Mouse (Mus musculus): ENCODE data around the gene Pigo. TPM values are rescaled to one million over a fixed set of nuclear protein-coding genes. Genes with fewer than 3 reads are reported as not detected.

Gene Pigo
- polyA plus RNA-seq, 1 experiment from 2014 or later = 22.2 TPM

- H3K27me3 ChIP-seq (ENCODE audit: poor library complexity, severe bottlenecking) = no peaks in the 10 kb centered on the region
- H3K9me3 ChIP-seq = no peaks in the 10 kb centered on the region
- no peak for DNase-seq (ENCODE audit: extremely low spot score, low spot score)
- H3K27ac ChIP-seq = peak overlapping the region; percentile 93
- peak overlapping the region; percentile 64 for H3K4me3 ChIP-seq
- H3K36me3 ChIP-seq (replicated peaks) = no peaks in the 10 kb centered on the region
- 6% methylated on average over 13 of the region's 13 CpGs for WGBS
- H3K4me1 ChIP-seq = peaks cover 65% of the 10 kb centered on the region
Observed at GRCm38 (mm10) chr4:43045285-43045658, 19.7 kb upstream of the Pigo start.

- no peaks in the 10 kb centered on the region for H3K36me3 ChIP-seq (replicated peaks)
- peaks cover 71% of the 10 kb centered on the region for H3K4me1 ChIP-seq
- no peaks in the 10 kb centered on the region for H3K9me3 ChIP-seq
- peak overlapping the region; percentile 64 for H3K4me3 ChIP-seq
- H3K27me3 ChIP-seq (ENCODE audit: poor library complexity, severe bottlenecking) = no peaks in the 10 kb centered on the region
- WGBS = 21% methylated on average over 4 of the region's 4 CpGs
- peak; percentile 36 for DNase-seq (ENCODE audit: extremely low spot score, low spot score)
- peak overlapping the region; percentile 93 for H3K27ac ChIP-seq
Observed at GRCm38 (mm10) chr4:43044673-43045072, 19.1 kb upstream of the Pigo start.

GRCm38 (mm10) chr4:43043644-43044357 lies 18.2 kb upstream of the Pigo start:
- H3K4me1 ChIP-seq = peaks cover 80% of the 10 kb centered on the region
- H3K27ac ChIP-seq = peak overlapping the region; percentile 93
- peak; percentile 88 for DNase-seq (ENCODE audit: extremely low spot score, low spot score)
- H3K9me3 ChIP-seq = no peaks in the 10 kb centered on the region
- H3K27me3 ChIP-seq (ENCODE audit: poor library complexity, severe bottlenecking) = 0 out of 2 replicates have a peak, but pooled peaks cover 4% of the 10 kb centered on the region
- H3K36me3 ChIP-seq (replicated peaks) = no peaks in the 10 kb centered on the region
- WGBS = 12% methylated on average over 7 of the region's 7 CpGs
- peak overlapping the region; percentile 64 for H3K4me3 ChIP-seq

- Histone ChIP-seq H3K4me1 (peaks cover 74% of the 10 kb centered on the region), H3K9me3 (no peaks in the 10 kb centered on the region), H3K27ac (peak overlapping the region; percentile 87), H3K36me3 (replicated peaks) (peaks cover 11% of the 10 kb centered on the region), H3K4me3 (peak overlapping the region; percentile 78; the same call in 1 of the 2 replicates), H3K27me3 (ENCODE audit: poor library complexity, severe bottlenecking) (0 out of 2 replicates have a peak, but pooled peaks cover 4% of the 10 kb centered on the region)
- WGBS = 76% methylated on average over 9 of the region's 9 CpGs
- no peak for DNase-seq (ENCODE audit: extremely low spot score, low spot score)
Observed at GRCm38 (mm10) chr4:43040881-43041547, 15.4 kb upstream of the Pigo start.

- Histone ChIP-seq H3K4me1 (peaks cover 66% of the 10 kb centered on the region), H3K27ac (peak overlapping the region; percentile 87), H3K4me3 (peak overlapping the region; percentile 78), H3K36me3 (replicated peaks) (peaks cover 20% of the 10 kb centered on the region), H3K9me3 (no peaks in the 10 kb centered on the region), H3K27me3 (ENCODE audit: poor library complexity, severe bottlenecking) (0 out of 2 replicates have a peak, but pooled peaks cover 4% of the 10 kb centered on the region)
- WGBS = 0% methylated on average over 25 of the region's 25 CpGs
- DNase-seq (ENCODE audit: extremely low spot score, low spot score) = peak; percentile 95
Observed at GRCm38 (mm10) chr4:43040114-43040572, 14.5 kb upstream of the Pigo start.

GRCm38 (mm10) chr4:43039609-43040008 lies 14.0 kb upstream of the Pigo start:
- H3K27me3 ChIP-seq (ENCODE audit: poor library complexity, severe bottlenecking) = 0 out of 2 replicates have a peak, but pooled peaks cover 4% of the 10 kb centered on the region
- DNase-seq (ENCODE audit: extremely low spot score, low spot score) = no peak
- H3K9me3 ChIP-seq = no peaks in the 10 kb centered on the region
- peak overlapping the region; percentile 78 for H3K4me3 ChIP-seq
- WGBS = 2% methylated on average over 11 of the region's 11 CpGs
- peaks cover 61% of the 10 kb centered on the region for H3K4me1 ChIP-seq
- H3K36me3 ChIP-seq (replicated peaks) = peaks cover 25% of the 10 kb centered on the region
- peak overlapping the region; percentile 87 for H3K27ac ChIP-seq

- Histone ChIP-seq H3K9me3 (no peaks in the 10 kb centered on the region), H3K4me3 (peak overlapping the region; percentile 78), H3K27ac (peak overlapping the region; percentile 87), H3K27me3 (ENCODE audit: poor library complexity, severe bottlenecking) (0 out of 2 replicates have a peak, but pooled peaks cover 4% of the 10 kb centered on the region), H3K4me1 (peaks cover 53% of the 10 kb centered on the region), H3K36me3 (replicated peaks) (peaks cover 33% of the 10 kb centered on the region)
- 64% methylated on average over 15 of the region's 15 CpGs for WGBS
- DNase-seq (ENCODE audit: extremely low spot score, low spot score) = no peak
Observed at GRCm38 (mm10) chr4:43038567-43039495, 13.2 kb upstream of the Pigo start.

GRCm38 (mm10) chr4:43037860-43038566 lies 12.4 kb upstream of the Pigo start:
- no peak for DNase-seq (ENCODE audit: extremely low spot score, low spot score)
- 73% methylated on average over 4 of the region's 4 CpGs for WGBS
- Histone ChIP-seq H3K36me3 (replicated peaks) (peaks cover 41% of the 10 kb centered on the region), H3K4me3 (no peak overlapping the region), H3K9me3 (no peaks in the 10 kb centered on the region), H3K27me3 (ENCODE audit: poor library complexity, severe bottlenecking) (0 out of 2 replicates have a peak, but pooled peaks cover 4% of the 10 kb centered on the region), H3K27ac (0 out of 2 replicates have a peak overlapping the region, but pooled peaks have one; percentile 25), H3K4me1 (peaks cover 45% of the 10 kb centered on the region)

- peaks cover 54% of the 10 kb centered on the region for H3K4me1 ChIP-seq
- H3K4me3 ChIP-seq = no peak overlapping the region
- H3K9me3 ChIP-seq = no peaks in the 10 kb centered on the region
- no peak for DNase-seq (ENCODE audit: extremely low spot score, low spot score)
- 0 out of 2 replicates have a peak, but pooled peaks cover 4% of the 10 kb centered on the region for H3K27me3 ChIP-seq (ENCODE audit: poor library complexity, severe bottlenecking)
- peaks cover 48% of the 10 kb centered on the region for H3K36me3 ChIP-seq (replicated peaks)
- 88% methylated on average over 10 of the region's 10 CpGs for WGBS
- peak overlapping the region; percentile 6; the same call in 1 of the 2 replicates for H3K27ac ChIP-seq
Observed at GRCm38 (mm10) chr4:43036356-43036755, 10.7 kb upstream of the Pigo start.

- 0 out of 2 replicates have a peak, but pooled peaks cover 4% of the 10 kb centered on the region for H3K27me3 ChIP-seq (ENCODE audit: poor library complexity, severe bottlenecking)
- peaks cover 50% of the 10 kb centered on the region for H3K4me1 ChIP-seq
- peaks cover 48% of the 10 kb centered on the region for H3K36me3 ChIP-seq (replicated peaks)
- WGBS = 89% methylated on average over 6 of the region's 6 CpGs
- H3K4me3 ChIP-seq = no peak overlapping the region
- H3K9me3 ChIP-seq = no peaks in the 10 kb centered on the region
- 0 out of 2 replicates have a peak overlapping the region, but pooled peaks have one; percentile 6 for H3K27ac ChIP-seq
- DNase-seq (ENCODE audit: extremely low spot score, low spot score) = no peak
Observed at GRCm38 (mm10) chr4:43035851-43036250, 10.2 kb upstream of the Pigo start.

GRCm38 (mm10) chr4:43033481-43033880 lies 7.9 kb upstream of the Pigo start:
- Histone ChIP-seq H3K9me3 (no peaks in the 10 kb centered on the region), H3K27ac (no peak overlapping the region), H3K4me3 (no peak overlapping the region), H3K36me3 (replicated peaks) (peaks cover 64% of the 10 kb centered on the region), H3K27me3 (ENCODE audit: poor library complexity, severe bottlenecking) (no peaks in the 10 kb centered on the region), H3K4me1 (peaks cover 43% of the 10 kb centered on the region)
- no peak for DNase-seq (ENCODE audit: extremely low spot score, low spot score)
- 89% methylated on average over 14 of the region's 14 CpGs for WGBS

Data from forebrain, embryonic 10.5 days (tissue).